ENCODE assay signal across 15 mouse cellular contexts in genomic region chr16:96555412-96555811, GRCm38 (mm10).
"Had no signal": no experiment of that assay in that cellular context is flagged by ENCODE, and none has a peak within 500 bp of the region (broad histone marks: within the 10 kb centered on the region; RNA-seq: fewer than 3 reads in every experiment).

No protein-coding gene starts in this region.

- H3K27ac ChIP-seq: intestine, embryonic 15.5 days; kidney, embryonic 15.5 days; liver, embryonic 13.5 days; stomach, postnatal 0 days had no signal

- H3K4me3 ChIP-seq: intestine, embryonic 15.5 days; kidney, embryonic 15.5 days; liver, embryonic 13.5 days had no signal

- DNase-seq: kidney, adult 11 months; kidney, adult 8-10 months; kidney, postnatal 10 days; kidney, postnatal 36 days; layer of hippocampus, postnatal 36 days; liver, embryonic 13.5 days; lung, adult 2 months; lung, postnatal 14 days; lung, postnatal 4 days; midbrain, embryonic 14.5 days; right cerebral cortex, postnatal 4 days; thymus, postnatal 36 days had no signal
